Mouse (Mus musculus) MEL (cell line): ENCODE measurements around the gene Pdcd1. TPM values are rescaled to one million over a fixed set of nuclear protein-coding genes. Genes with fewer than 3 reads are reported as not detected.

Source experiments
- DNase-seq: peaks from one replicate; pipeline ENCODE4 v3.0.0; 2011; ENCODE audit warnings: low read depth, low spot score
- H3K27ac ChIP-seq: 2 replicates; pipeline ENCODE4 v1.5.1; 2012; ENCODE audit warnings: low read depth, mild to moderate bottlenecking, control low read depth, low read length, moderate library complexity; ENCODE audit not compliant: control insufficient read depth
- H3K27me3 ChIP-seq, 2 experiments: fragments of 150-350 bp in 1 of 2; sonication (generic) in 1 of 2; 2 replicates each; pipeline ENCODE4 v1.6.1; 2012; ENCODE audit warnings: low read length in 2 of 2, mild to moderate bottlenecking in 2 of 2, improper control_type of control experiment in 1 of 2, moderate library complexity in 1 of 2; ENCODE audit not compliant: insufficient read depth in 2 of 2, control insufficient read depth in 1 of 2
- H3K36me3 ChIP-seq, 2 experiments: 2 replicates each; pipeline ENCODE4 v1.6.1; 2012 to 2014; ENCODE audit warnings: low read length in 2 of 2, improper control_type of control experiment in 1 of 2, inconsistent platforms in 1 of 2, mild to moderate bottlenecking in 1 of 2; ENCODE audit not compliant: insufficient read depth in 2 of 2, control insufficient read depth in 1 of 2
- H3K4me1 ChIP-seq, 2 experiments: fragments of 150-350 bp in 1 of 2; sonication (generic) in 1 of 2; 2 replicates each; pipeline ENCODE4 v1.6.1; 2012; ENCODE audit warnings: low read length in 2 of 2, improper control_type of control experiment in 1 of 2, mild to moderate bottlenecking in 1 of 2; ENCODE audit not compliant: insufficient read depth in 2 of 2, control insufficient read depth in 1 of 2
- H3K4me3 ChIP-seq, 2 experiments: fragments of 150-350 bp in 1 of 2; sonication (generic) in 1 of 2; 2 replicates each; pipeline ENCODE4 v1.5.1; 2012; ENCODE audit warnings: low read depth in 2 of 2, low read length in 2 of 2, mild to moderate bottlenecking in 2 of 2, moderate library complexity in 2 of 2, control low read depth in 1 of 2, improper control_type of control experiment in 1 of 2; ENCODE audit not compliant: control insufficient read depth in 1 of 2, insufficient read depth in 1 of 2
- H3K79me2 ChIP-seq: 2 replicates; pipeline ENCODE4 v1.6.1; 2012; ENCODE audit warnings: mild to moderate bottlenecking, low read length, moderate library complexity; ENCODE audit not compliant: control insufficient read depth, poor library complexity, insufficient read depth
- H3K9ac ChIP-seq: 2 replicates; pipeline ENCODE4 v1.6.1; 2012; ENCODE audit warnings: low read depth, mild to moderate bottlenecking, control low read depth, low read length, moderate library complexity; ENCODE audit not compliant: control insufficient read depth, poor library complexity, severe bottlenecking
- H3K9me3 ChIP-seq: fragments of 150-350 bp; sonication (generic); replicated peaks from 2 replicates; pipeline ENCODE4 v1.6.1; 2012; ENCODE audit warnings: mild to moderate bottlenecking, low read length, improper control_type of control experiment, moderate library complexity; ENCODE audit not compliant: insufficient read depth
- BHLHE40 ChIP-seq: IDR thresholded peaks from 2 replicates; pipeline ENCODE4 v1.6.1; 2012; ENCODE audit warnings: low read depth, mild to moderate bottlenecking, inconsistent platforms, low read length, improper control_type of control experiment, borderline replicate concordance
- CHD1 ChIP-seq: IDR thresholded peaks from 2 replicates; pipeline ENCODE4 v1.6.1; 2012; ENCODE audit warnings: low read depth, mild to moderate bottlenecking, inconsistent platforms, low read length, improper control_type of control experiment
- CHD2 ChIP-seq: IDR thresholded peaks from 2 replicates; pipeline ENCODE4 v1.6.1; 2011; ENCODE audit warnings: low read length, improper control_type of control experiment
- EP300 ChIP-seq, 2 experiments: IDR thresholded peaks; 2 replicates each; pipeline ENCODE4 v1.6.1; 2011; ENCODE audit warnings: improper control_type of control experiment in 2 of 2, low read length in 2 of 2, low read depth in 1 of 2, mild to moderate bottlenecking in 1 of 2
- ETS1 ChIP-seq: IDR thresholded peaks from 2 replicates; pipeline ENCODE4 v1.6.1; 2012; ENCODE audit warnings: low read depth, mild to moderate bottlenecking, inconsistent platforms, low read length, improper control_type of control experiment, moderate library complexity
- KAT2A ChIP-seq: conservative IDR thresholded peaks from 2 replicates; pipeline ENCODE4 v1.6.1; 2012; ENCODE audit warnings: low read depth, low read length, improper control_type of control experiment, inconsistent platforms
- MAFK ChIP-seq: IDR thresholded peaks from 2 replicates; pipeline ENCODE4 v1.6.1; 2011; ENCODE audit warnings: low read depth, mild to moderate bottlenecking, low read length, improper control_type of control experiment, borderline replicate concordance
- MYB ChIP-seq: IDR thresholded peaks from 2 replicates; pipeline ENCODE4 v1.6.1; 2011; ENCODE audit warnings: mild to moderate bottlenecking, low read depth, low read length, improper control_type of control experiment
- MYC ChIP-seq: IDR thresholded peaks from 2 replicates; pipeline ENCODE4 v1.6.1; 2011; ENCODE audit warnings: low read depth, mild to moderate bottlenecking, low read length, improper control_type of control experiment, moderate library complexity
- POLR2A ChIP-seq, 2 experiments: IDR thresholded peaks; 2 replicates each; pipeline ENCODE4 v1.6.1; 2011 to 2012; ENCODE audit warnings: low read length in 2 of 2, mild to moderate bottlenecking in 2 of 2, control low read depth in 1 of 2, improper control_type of control experiment in 1 of 2, low read depth in 1 of 2, moderate library complexity in 1 of 2; ENCODE audit not compliant: control insufficient read depth in 1 of 2, insufficient read depth in 1 of 2, poor library complexity in 1 of 2
- RAD21 ChIP-seq: IDR thresholded peaks from 2 replicates; pipeline ENCODE4 v1.6.1; 2011; ENCODE audit warnings: mild to moderate bottlenecking, low read depth, low read length, improper control_type of control experiment
- RCOR1 ChIP-seq: IDR thresholded peaks from 2 replicates; pipeline ENCODE4 v1.6.1; 2012; ENCODE audit warnings: low read depth, mild to moderate bottlenecking, inconsistent platforms, low read length, improper control_type of control experiment
- SMC3 ChIP-seq: IDR thresholded peaks from 2 replicates; pipeline ENCODE4 v1.6.1; 2011; ENCODE audit warnings: low read depth, low read length, improper control_type of control experiment
- TAL1 ChIP-seq: IDR thresholded peaks from 2 replicates; pipeline ENCODE4 v1.6.1; 2012; ENCODE audit warnings: mild to moderate bottlenecking, inconsistent platforms, low read length, moderate library complexity, mixed read lengths
- TBP ChIP-seq: IDR thresholded peaks from 2 replicates; pipeline ENCODE4 v1.8.0; 2011; ENCODE audit warnings: low read depth, low read length, improper control_type of control experiment
- TCF12 ChIP-seq: IDR thresholded peaks from 2 replicates; pipeline ENCODE4 v1.6.1; 2014; ENCODE audit warnings: low read depth, mild to moderate bottlenecking, inconsistent platforms, low read length, improper control_type of control experiment, moderate library complexity
- USF1 ChIP-seq: IDR thresholded peaks from 2 replicates; pipeline ENCODE4 v1.6.1; 2014; ENCODE audit warnings: low read depth, mild to moderate bottlenecking, inconsistent platforms, low read length, improper control_type of control experiment, moderate library complexity
- USF2 ChIP-seq, 2 experiments: IDR thresholded peaks; 2 replicates each; pipeline ENCODE4 v1.6.1; 2011 to 2012; ENCODE audit warnings: improper control_type of control experiment in 2 of 2, low read length in 2 of 2, borderline replicate concordance in 1 of 2, inconsistent platforms in 1 of 2, low read depth in 1 of 2, mild to moderate bottlenecking in 1 of 2; ENCODE audit not compliant: insufficient read depth in 1 of 2
- ZC3H11A ChIP-seq: IDR thresholded peaks from 2 replicates; pipeline ENCODE4 v1.6.1; 2012; ENCODE audit warnings: low read depth, mild to moderate bottlenecking, inconsistent platforms, low read length, improper control_type of control experiment
- ZKSCAN1 ChIP-seq: IDR thresholded peaks from 2 replicates; pipeline ENCODE4 v1.6.1; 2012; ENCODE audit warnings: low read depth, mild to moderate bottlenecking, inconsistent platforms, low read length, improper control_type of control experiment, moderate library complexity
- ZNF384 ChIP-seq: IDR thresholded peaks from 2 replicates; pipeline ENCODE4 v1.6.1; 2012; ENCODE audit warnings: low read depth, mild to moderate bottlenecking, inconsistent platforms, low read length, improper control_type of control experiment
- polyA plus RNA-seq, 2 experiments: library from polyadenylated mRNA; stranded (reverse) in 1 of 2; unstranded in 1 of 2; fragments of >175 nt in 1 of 2; fragments of >200 nt in 1 of 2; gene quantifications; 2 replicates each; pipeline versions ENCODE4 v1.2.1 to v1.2.4; 2012; ENCODE audit warnings: low replicate concordance in 2 of 2, low read depth in 1 of 2; ENCODE audit not compliant: insufficient read length in 2 of 2, insufficient read depth in 1 of 2, missing spikeins in 1 of 2
- total RNA-seq: library from RNA; depleted of rRNA; stranded (reverse); fragments of 300-350 nt; gene quantifications from 2 replicates; pipeline ENCODE4 v1.2.3, GENCODE M21; 2012

Gene Pdcd1
- total and polyA plus RNA-seq, 3 experiments, result 0.13 TPM; not detected in 2

DNA sequence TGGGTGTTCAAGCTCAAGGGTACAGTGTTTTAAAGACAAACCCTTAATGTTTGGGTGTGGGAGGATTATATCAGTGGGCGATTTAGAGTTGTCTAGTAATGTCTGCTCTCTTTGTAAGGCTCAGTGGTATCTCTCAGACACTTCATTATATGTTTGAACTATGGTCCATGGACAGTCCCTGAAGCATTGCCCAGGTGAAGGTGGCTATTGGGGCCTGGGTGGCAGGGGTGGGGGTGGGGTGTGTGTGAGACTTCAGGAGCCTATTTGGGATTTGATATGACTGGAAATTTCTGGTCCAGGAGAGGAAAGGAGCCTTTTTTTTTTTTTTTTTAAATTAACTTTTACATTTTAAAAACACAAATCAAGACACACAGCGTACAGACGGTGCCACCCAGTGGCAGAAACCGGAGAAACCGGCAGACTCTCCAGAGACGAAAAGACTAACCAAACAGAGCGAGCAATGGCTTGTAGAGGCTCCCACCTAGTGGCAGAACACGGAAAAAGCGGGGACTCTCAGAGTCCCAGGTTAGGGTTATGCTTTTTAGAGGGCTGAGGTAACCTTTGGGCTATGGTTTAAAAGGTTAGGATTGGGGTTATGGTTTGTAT is 26.6 kb upstream of the Pdcd1 start (continued):
- TF ChIP-seq ZKSCAN1, result no peak
- no peak for TF ChIP-seq CHD2
- TF ChIP-seq ETS1, result no peak; the same call in 1 of the 2 replicates
- TF ChIP-seq POLR2A (IDR thresholded peaks at IDR 0.05; ENCODE audit: control insufficient read depth in 1 of 2, insufficient read depth in 1 of 2, low read depth in 1 of 2, low read length in 2 of 2, poor library complexity in 1 of 2), result no peak

DNA sequence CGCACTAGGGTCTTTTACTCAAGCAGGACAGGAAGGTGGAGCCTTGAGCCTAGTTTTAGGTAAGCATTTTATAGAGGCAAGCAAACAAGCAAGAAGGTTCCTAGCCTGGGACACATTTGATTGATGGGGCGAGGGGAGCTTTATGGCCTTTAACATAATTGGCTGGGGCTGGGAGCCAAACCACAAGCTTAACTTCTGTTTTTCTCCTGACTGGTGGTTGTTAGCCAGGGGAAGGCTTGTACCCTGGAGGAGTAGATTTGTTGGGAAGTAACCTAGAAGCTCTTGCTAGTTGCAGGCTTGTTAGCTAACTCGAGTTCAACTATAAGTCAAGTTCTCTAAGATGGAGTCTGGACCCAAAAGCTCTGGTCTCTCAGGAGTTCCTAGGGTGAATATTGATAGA is 26.0 kb upstream of the Pdcd1 start:
- H3K4me1 ChIP-seq, result peaks cover 15 to 42% of the 10 kb centered on the region in 2 experiments
- H3K79me2 ChIP-seq, result no peaks in the 10 kb centered on the region
- DNase-seq, result peak; percentile 97
- 0 out of 4 replicates have a peak, but pooled peaks cover 0 to 1% of the 10 kb centered on the region in 2 experiments for H3K27me3 ChIP-seq
- peak overlapping the region in 1 of 2 experiments; percentile 9; a peak in 1 of 4 replicates for H3K4me3 ChIP-seq
- 0 out of 2 replicates have a peak overlapping the region, but pooled peaks have one; percentile 26 for H3K9ac ChIP-seq
- H3K27ac ChIP-seq, result peak overlapping the region; percentile 41; the same call in 1 of the 2 replicates
- TF ChIP-seq RCOR1, result peak; percentile 83
- no peak for TF ChIP-seq MYB
- no peak for TF ChIP-seq CHD2
- no peak for TF ChIP-seq ZNF384
- TF ChIP-seq EP300 (IDR thresholded peaks at IDR 0.05; ENCODE audit: low read depth in 1 of 2, low read length in 2 of 2), result peak; percentile 69 to 76
- TF ChIP-seq USF1, result no peak
- TF ChIP-seq USF2 (IDR thresholded peaks at IDR 0.05; ENCODE audit: borderline replicate concordance in 1 of 2, insufficient read depth in 1 of 2, low read depth in 1 of 2, low read length in 2 of 2), result no peak
- no peak for TF ChIP-seq TAL1
- TF ChIP-seq ETS1, result peak; percentile 76; the same call in 1 of the 2 replicates
- no peak; the same call in 1 of the 2 replicates for TF ChIP-seq BHLHE40
- TF ChIP-seq TBP, result 0 out of 2 replicates have a peak, but pooled peaks have one; percentile 38
- peak; percentile 44; the same call in 1 of the 2 replicates for TF ChIP-seq TCF12
- 0 out of 2 replicates have a peak, but pooled peaks have one; percentile 16 for TF ChIP-seq MYC
- TF ChIP-seq SMC3, result 0 out of 2 replicates have a peak, but pooled peaks have one; percentile 40
- TF ChIP-seq RAD21, result peak; percentile 7; the same call in 1 of the 2 replicates
- peak; percentile 36; the same call in 1 of the 2 replicates for TF ChIP-seq ZC3H11A
- no peak for TF ChIP-seq CHD1
- no peak for TF ChIP-seq MAFK
- TF ChIP-seq KAT2A, result no peak
- no peaks in the 10 kb centered on the region for H3K9me3 ChIP-seq
- peaks cover 0 to 39% of the 10 kb centered on the region in 2 experiments; a peak in 2 of 4 replicates for H3K36me3 ChIP-seq
